ENCODE assay signal across 8 mouse cellular contexts in genomic region chr9:107357651-107358050, GRCm38 (mm10). TPM values are rescaled to one million over a fixed set of nuclear protein-coding genes. Genes with fewer than 3 reads are reported as not detected.
DNase-seq lines count a peak whose midpoint lies in the region; ATAC-seq and TF ChIP-seq lines count a peak whose summit lies in the region.

No protein-coding gene starts in this region.

- no peak overlapping the region for H3K4me3 ChIP-seq in liver, embryonic 12.5 days
- no peak overlapping the region for H3K4me3 ChIP-seq in cerebellum, adult 2 months (replicated peaks; ENCODE audit: insufficient read depth, low read depth, low read length)
- no peak overlapping the region for H3K4me3 ChIP-seq in liver, postnatal 0 days (ENCODE audit: low read depth, low read length)
- H3K4me3 ChIP-seq in neural tube, embryonic 14.5 days (ENCODE audit: low read depth, low read length), result no peak overlapping the region

- H3K27me3 ChIP-seq in liver, embryonic 12.5 days (replicated peaks), result peaks cover 65% of the 10 kb centered on the region
- no peaks in the 10 kb centered on the region for H3K27me3 ChIP-seq in cerebellum, adult 2 months (ENCODE audit: control insufficient read depth, insufficient read depth, low read length)
- H3K27me3 ChIP-seq in liver, postnatal 0 days (ENCODE audit: insufficient read depth, low read length), result 0 out of 2 replicates have a peak, but pooled peaks cover 11% of the 10 kb centered on the region
- H3K27me3 ChIP-seq in neural tube, embryonic 14.5 days (ENCODE audit: control insufficient read depth, insufficient read depth, low read length), result no peaks in the 10 kb centered on the region

- no peak overlapping the region for H3K4me2 ChIP-seq in liver, embryonic 12.5 days
- H3K4me2 ChIP-seq in liver, postnatal 0 days (ENCODE audit: low read depth, low read length), result no peak overlapping the region
- no peak overlapping the region for H3K4me2 ChIP-seq in neural tube, embryonic 14.5 days (ENCODE audit: low read depth, low read length)

- TF ChIP-seq CTCF in cerebellum, adult 2 months (IDR thresholded peaks at IDR 0.05; ENCODE audit: borderline replicate concordance, insufficient read depth, low read depth, low read length), result peak; percentile 97
- peak; percentile 97 for TF ChIP-seq CTCF in liver, postnatal 0 days (IDR thresholded peaks at IDR 0.05; ENCODE audit: low read depth)

- no peak overlapping the region for H3K27ac ChIP-seq in liver, embryonic 12.5 days
- no peak overlapping the region for H3K27ac ChIP-seq in cerebellum, adult 2 months (ENCODE audit: insufficient read depth, low read length)
- no peak overlapping the region for H3K27ac ChIP-seq in liver, postnatal 0 days (ENCODE audit: low read depth)
- no peak overlapping the region for H3K27ac ChIP-seq in neural tube, embryonic 14.5 days (ENCODE audit: low read depth, low read length)

- H3K9me3 ChIP-seq in liver, embryonic 12.5 days (replicated peaks), result no peaks in the 10 kb centered on the region
- H3K9me3 ChIP-seq in liver, postnatal 0 days (ENCODE audit: low read length), result no peaks in the 10 kb centered on the region
- H3K9me3 ChIP-seq in neural tube, embryonic 14.5 days (ENCODE audit: control insufficient read depth, low read length), result no peaks in the 10 kb centered on the region

- TF ChIP-seq EP300 in liver, postnatal 0 days (IDR thresholded peaks at IDR 0.05; ENCODE audit: low read depth), result no peak

- TF ChIP-seq POLR2A in cerebellum, adult 2 months (IDR thresholded peaks at IDR 0.05; ENCODE audit: borderline replicate concordance, insufficient read depth, low read length), result no peak

- H3K9ac ChIP-seq in liver, embryonic 12.5 days, result no peak overlapping the region
- H3K9ac ChIP-seq in liver, postnatal 0 days (replicated peaks), result no peak overlapping the region
- H3K9ac ChIP-seq in neural tube, embryonic 14.5 days (replicated peaks; ENCODE audit: low read depth, low read length), result no peak overlapping the region

- no peaks in the 10 kb centered on the region for H3K36me3 ChIP-seq in liver, embryonic 12.5 days
- no peaks in the 10 kb centered on the region for H3K36me3 ChIP-seq in liver, postnatal 0 days (replicated peaks; ENCODE audit: insufficient read depth, low read length)
- no peaks in the 10 kb centered on the region for H3K36me3 ChIP-seq in neural tube, embryonic 14.5 days (ENCODE audit: control insufficient read depth, insufficient read depth, low read length)

- WGBS in liver, embryonic 12.5 days (ENCODE audit: insufficient replicate concordance), result 24% methylated on average over 5 of the region's 5 CpGs
- 5% methylated on average over 5 of the region's 5 CpGs for WGBS in cerebellum, adult 2 months
- WGBS in liver, postnatal 0 days (ENCODE audit: insufficient replicate concordance), result 22% methylated on average over 5 of the region's 5 CpGs
- WGBS in neural tube, embryonic 14.5 days, result 14% methylated on average over 5 of the region's 5 CpGs

- no peak for ATAC-seq in liver, embryonic 12.5 days
- no peak for ATAC-seq in liver, postnatal 0 days
- peak; percentile 57; the same call in 1 of the 2 replicates for ATAC-seq in neural tube, embryonic 14.5 days (ENCODE audit: low read depth)

- DNase-seq in liver, result peak; percentile 80
- DNase-seq in cerebellum, adult 2 months, result peak; percentile 77 to 92
- peak; percentile 82 for DNase-seq in forelimb bud, embryonic 11.5 days (ENCODE audit: low read depth, low spot score)
- DNase-seq in kidney, postnatal 14 days, result peak; percentile 72
- DNase-seq in liver, postnatal 0 days, result peak; percentile 87
- DNase-seq in testis, postnatal 14 days (ENCODE audit: low spot score), result peak; percentile 73

- peaks cover 12% of the 10 kb centered on the region for H3K4me1 ChIP-seq in liver, embryonic 12.5 days
- H3K4me1 ChIP-seq in cerebellum, adult 2 months (ENCODE audit: control insufficient read depth, insufficient read depth, low read length), result 0 out of 2 replicates have a peak, but pooled peaks cover 3% of the 10 kb centered on the region
- peaks cover 2% of the 10 kb centered on the region; the same call in 1 of the 2 replicates for H3K4me1 ChIP-seq in liver, postnatal 0 days (ENCODE audit: insufficient read depth)
- no peaks in the 10 kb centered on the region for H3K4me1 ChIP-seq in neural tube, embryonic 14.5 days (ENCODE audit: control insufficient read depth, insufficient read depth, low read length)

RNA-seq across cellular contexts. Expression of gene 6430571L13Rik, which starts 17.2 kb away (rescaled TPM):
- 0.06 and 0.10 TPM in 2 replicates for polyA plus RNA-seq in liver, embryonic 12.5 days (2016; fragmentation: Nextera tagmentation; extraction: Ambion mirVana)
- 44.9 and 52.5 TPM in 2 replicates for polyA plus RNA-seq in cerebellum, adult 2 months (2012; rRNA removed)
- 0.14 and 0.22 TPM in 2 replicates for polyA plus RNA-seq in liver, postnatal 0 days (2015; fragmentation: Nextera tagmentation; extraction: Ambion mirVana)
- polyA plus RNA-seq in neural tube, embryonic 14.5 days (2014; fragmentation: Nextera tagmentation; extraction: Ambion mirVana), result 4.3 and 7.3 TPM in 2 replicates

RNA-seq across cellular contexts. Expression of gene Hemk1, which starts 19.5 kb away (rescaled TPM):
- polyA plus RNA-seq in liver, embryonic 12.5 days (2016; fragmentation: Nextera tagmentation; extraction: Ambion mirVana), result 4.9 and 5.0 TPM in 2 replicates
- 27.8 and 31.7 TPM in 2 replicates for polyA plus RNA-seq in cerebellum, adult 2 months (2012; rRNA removed)
- 2.5 and 3.2 TPM in 2 replicates for polyA plus RNA-seq in liver, postnatal 0 days (2015; fragmentation: Nextera tagmentation; extraction: Ambion mirVana)
- 15.8 and 20.1 TPM in 2 replicates for polyA plus RNA-seq in neural tube, embryonic 14.5 days (2014; fragmentation: Nextera tagmentation; extraction: Ambion mirVana)

RNA-seq across cellular contexts. Expression of gene Cacna2d2, which starts 41.8 kb away (rescaled TPM):
- 0.02 and 0.13 TPM in 2 replicates for polyA plus RNA-seq in liver, embryonic 12.5 days (2016; fragmentation: Nextera tagmentation; extraction: Ambion mirVana)
- polyA plus RNA-seq in cerebellum, adult 2 months (2012; rRNA removed), result 130 and 148 TPM in 2 replicates
- polyA plus RNA-seq in liver, postnatal 0 days (2015; fragmentation: Nextera tagmentation; extraction: Ambion mirVana), result not detected in 2 replicates
- 7.1 and 10.6 TPM in 2 replicates for polyA plus RNA-seq in neural tube, embryonic 14.5 days (2014; fragmentation: Nextera tagmentation; extraction: Ambion mirVana)

Comparison
In these comparisons a context has a peak if more than half of its experiments do, and no peak if none do; other contexts are left out.
1. RNA of gene Cacna2d2, which starts 41.8 kb away (polyA plus RNA-seq): 130 to 148 TPM in cerebellum, adult 2 months; 7.1 to 10.6 TPM in neural tube, embryonic 14.5 days, 0.02 to 0.13 TPM in liver, embryonic 12.5 days and not detected in liver, postnatal 0 days; every median in the first group is over 10 times any median in the second.
2. Peak in every context shown above with its lines, with median percentiles within 50 percentile points of each other: DNase-seq.